Mouse (Mus musculus): ENCODE results near the gene Tbcd. TPM values are rescaled to one million over a fixed set of nuclear protein-coding genes. Genes with fewer than 3 reads are reported as not detected.
"Not testable (repeated sequence)": the region's sequence is repeated elsewhere in the genome, so short reads cannot be mapped to it uniquely, and the experiment has no call there.

The Tbcd gene
- total RNA-seq, 2 experiments from 2014 or later, result 34.7 to 37.1 TPM

DNA sequence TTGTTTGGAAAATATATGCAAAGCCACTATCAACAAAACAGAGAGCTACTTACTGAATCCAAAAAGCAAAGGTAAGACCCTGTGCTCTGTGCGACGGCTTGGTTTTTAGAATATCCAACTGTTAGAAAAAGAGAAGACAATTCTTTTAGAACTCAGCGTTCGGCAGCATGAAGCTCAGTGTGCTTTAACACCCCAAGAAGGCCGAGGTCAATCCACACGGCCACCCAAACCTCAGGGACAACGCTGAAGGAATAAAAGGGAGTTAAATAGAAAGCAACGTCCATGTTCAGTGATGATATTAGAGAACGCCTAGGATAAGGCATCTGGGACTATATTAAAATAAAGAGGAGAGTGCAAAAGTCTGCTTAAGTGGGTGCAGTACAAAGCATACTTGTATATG is 199.8 kb downstream of the Tbcd start:
- no peak for DNase-seq (ENCODE audit: extremely low spot score in 1 of 2, low spot score in 2 of 2)
- H3K4me3 ChIP-seq, result no peak overlapping the region
- TF ChIP-seq CTCF (IDR thresholded peaks at IDR 0.05), result no peak
- no peak overlapping the region for H3K27ac ChIP-seq
- intact Hi-C loops (cut with DNase I), result loop anchor here (5.0 kb wide), 1 partner anchor 91 kb away; no protein-coding TSS in a partner anchor

DNA sequence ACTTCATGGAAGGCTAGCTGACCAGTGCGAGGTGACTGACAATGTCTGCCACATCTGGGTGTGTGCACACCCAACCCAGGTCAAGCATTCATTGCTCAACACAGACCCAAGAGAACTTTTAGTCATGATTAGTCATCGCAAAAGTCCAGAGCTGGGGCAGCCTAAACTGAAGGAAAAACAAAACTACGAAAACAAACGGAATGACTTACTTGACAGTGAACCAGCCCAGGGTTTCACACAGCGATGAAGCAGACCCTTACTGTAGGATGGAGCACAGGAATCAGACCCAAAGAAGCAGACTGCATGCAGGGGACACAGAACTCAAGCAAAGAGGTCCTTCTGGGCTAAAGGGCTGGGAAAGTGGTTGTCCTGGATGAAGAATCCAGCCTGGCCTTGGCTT is 200.2 kb downstream of the Tbcd start:
- TF ChIP-seq CTCF (IDR thresholded peaks at IDR 0.05), result no peak
- DNase-seq (ENCODE audit: extremely low spot score in 1 of 2, low spot score in 2 of 2), result no peak
- Histone ChIP-seq H3K4me3 (no peak overlapping the region), H3K27ac (no peak overlapping the region)
- intact Hi-C loops (cut with DNase I), result loop anchor here (2.0 to 5.0 kb wide), 2 partner anchors 90 to 157 kb away; no protein-coding TSS in a partner anchor

DNA sequence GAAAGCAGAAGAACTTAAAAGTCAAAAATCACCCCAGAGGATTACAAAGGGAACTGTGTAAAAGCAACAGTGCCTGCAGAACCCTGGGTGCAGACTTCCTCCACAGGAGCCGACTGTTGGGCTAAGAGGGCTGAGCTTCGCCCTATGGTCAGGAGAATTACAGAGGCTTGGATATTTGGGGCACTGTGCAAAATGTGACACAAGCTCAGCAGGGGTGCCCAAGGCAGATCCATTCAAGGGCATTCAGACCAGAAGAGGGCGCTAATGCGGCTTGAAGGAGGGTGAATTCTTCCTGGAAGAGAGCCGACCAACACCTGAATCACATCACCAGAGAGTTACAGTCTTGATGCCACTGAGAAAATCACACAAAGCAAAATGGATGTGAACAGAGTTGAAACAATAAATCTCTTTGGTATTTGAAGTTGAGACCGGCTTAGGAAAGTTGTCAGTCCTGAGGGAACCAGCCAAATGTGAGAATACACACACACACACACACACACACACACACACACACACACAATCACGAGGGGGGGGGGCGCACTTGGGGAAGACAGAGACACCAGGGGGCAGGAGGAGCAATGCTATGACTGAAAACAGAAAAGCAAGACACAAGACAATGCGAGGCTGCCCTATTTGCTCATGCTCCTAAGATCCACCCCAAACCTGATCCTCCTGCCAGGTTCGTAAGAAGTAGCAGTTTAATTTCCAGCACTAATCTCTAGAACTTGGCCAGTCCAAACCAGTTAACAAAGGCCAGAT is 201.0 kb downstream of the Tbcd start:
- H3K27ac ChIP-seq, result peak overlapping the region; percentile 82
- DNase-seq (ENCODE audit: extremely low spot score in 1 of 2, low spot score in 2 of 2), result peak; percentile 51 to 63
- H3K4me3 ChIP-seq, result no peak overlapping the region
- TF ChIP-seq CTCF (IDR thresholded peaks at IDR 0.05), result peak; percentile 64
- intact Hi-C loops (cut with DNase I), result loop anchor here (2.0 to 5.0 kb wide), 2 partner anchors 90 to 156 kb away; no protein-coding TSS in a partner anchor

DNA sequence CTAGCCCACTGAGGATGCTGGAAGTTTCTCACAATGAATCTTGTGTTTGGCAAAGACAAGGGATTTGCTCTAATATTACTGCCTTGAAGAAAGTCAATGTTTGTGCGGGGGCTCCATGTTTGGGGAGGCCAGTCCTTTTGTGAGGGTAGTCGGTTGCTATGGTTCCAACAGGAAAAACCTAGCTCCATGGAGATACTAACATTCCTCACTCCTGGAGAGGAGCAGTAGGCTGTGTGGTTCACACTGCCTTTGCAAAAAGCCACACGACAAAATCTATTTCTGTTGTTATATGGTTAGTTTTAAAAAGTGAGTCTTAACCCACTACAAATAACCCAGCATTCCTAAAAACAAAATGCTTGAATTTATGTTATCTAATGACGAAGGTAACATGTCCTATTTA is 201.9 kb downstream of the Tbcd start:
- no peak for TF ChIP-seq CTCF (IDR thresholded peaks at IDR 0.05)
- Histone ChIP-seq H3K4me3 (no peak overlapping the region), H3K27ac (peak overlapping the region; percentile 82)
- intact Hi-C loops (cut with DNase I), result loop anchor here (2.0 to 5.0 kb wide), 3 partner anchors 49 to 155 kb away; no protein-coding TSS in a partner anchor
- no peak for DNase-seq (ENCODE audit: extremely low spot score in 1 of 2, low spot score in 2 of 2)

DNA sequence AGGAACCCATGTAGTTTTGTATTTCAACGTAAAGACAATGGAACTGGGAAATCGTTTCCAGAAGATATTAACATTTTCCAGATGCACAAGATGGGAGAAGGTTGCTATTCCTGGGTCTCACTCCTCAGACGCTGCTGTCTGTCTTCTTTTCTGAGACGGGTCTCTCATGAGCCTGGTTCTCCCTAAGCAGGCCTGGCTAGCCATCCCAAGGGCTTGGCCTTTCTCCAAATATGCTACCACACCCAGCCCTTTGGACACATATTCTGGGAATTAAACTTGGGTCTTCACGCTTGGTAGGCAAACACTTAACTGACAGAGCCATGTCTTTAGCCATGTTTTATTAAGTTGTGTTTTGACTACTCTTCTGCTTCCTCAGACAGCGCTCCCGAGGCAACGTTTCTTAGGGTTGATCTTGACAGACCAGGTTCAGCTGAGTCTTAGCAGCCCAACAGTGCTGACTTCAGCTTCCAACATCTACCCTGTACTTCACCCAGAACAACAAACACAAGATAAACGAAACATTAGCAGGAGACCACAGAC is 202.7 kb downstream of the Tbcd start:
- H3K27ac ChIP-seq, result peak overlapping the region; percentile 82
- no peak for TF ChIP-seq CTCF (IDR thresholded peaks at IDR 0.05)
- intact Hi-C loops (cut with DNase I), result loop anchor here (2.0 to 5.0 kb wide), 2 partner anchors 48 to 88 kb away; no protein-coding TSS in a partner anchor
- DNase-seq (ENCODE audit: extremely low spot score in 1 of 2, low spot score in 2 of 2), result no peak
- no peak overlapping the region for H3K4me3 ChIP-seq

DNA sequence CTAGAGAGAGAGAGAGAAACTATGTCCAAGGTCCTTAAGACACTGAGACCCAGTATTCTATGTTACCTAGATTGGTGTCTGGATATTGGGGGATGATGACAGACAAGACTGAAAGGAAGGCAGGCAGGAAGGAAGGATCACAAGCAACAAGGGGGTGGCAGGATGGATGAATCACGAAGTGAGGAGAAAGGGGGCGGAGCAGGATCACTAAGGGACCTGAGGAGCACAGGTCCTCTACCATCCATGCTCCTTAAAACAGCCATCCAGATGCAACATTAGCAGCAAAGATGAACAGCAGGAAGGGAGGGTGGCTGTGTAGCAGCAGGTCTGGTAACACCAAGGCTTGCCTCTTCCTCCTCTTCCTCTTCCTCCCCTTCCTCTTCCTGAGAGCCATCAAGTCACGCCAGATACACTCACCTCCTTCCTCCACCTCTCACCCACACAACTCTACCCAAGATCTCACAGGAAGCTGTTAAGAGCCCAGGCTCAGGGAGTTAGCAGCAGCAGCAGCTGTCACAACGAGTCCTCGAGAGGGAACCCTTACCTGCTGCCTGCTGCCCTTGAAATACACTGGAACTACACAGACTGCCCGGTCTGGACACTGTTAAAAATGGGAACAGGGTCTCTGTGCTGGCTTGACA is 203.5 kb downstream of the Tbcd start:
- H3K27ac ChIP-seq, result peak overlapping the region; percentile 82
- H3K4me3 ChIP-seq, result no peak overlapping the region
- DNase-seq (ENCODE audit: extremely low spot score in 1 of 2, low spot score in 2 of 2), result no peak
- TF ChIP-seq CTCF (IDR thresholded peaks at IDR 0.05), result no peak
- intact Hi-C loops (cut with DNase I), result loop anchor here (2.0 kb wide), 1 partner anchor 48 kb away; no protein-coding TSS in a partner anchor

DNA sequence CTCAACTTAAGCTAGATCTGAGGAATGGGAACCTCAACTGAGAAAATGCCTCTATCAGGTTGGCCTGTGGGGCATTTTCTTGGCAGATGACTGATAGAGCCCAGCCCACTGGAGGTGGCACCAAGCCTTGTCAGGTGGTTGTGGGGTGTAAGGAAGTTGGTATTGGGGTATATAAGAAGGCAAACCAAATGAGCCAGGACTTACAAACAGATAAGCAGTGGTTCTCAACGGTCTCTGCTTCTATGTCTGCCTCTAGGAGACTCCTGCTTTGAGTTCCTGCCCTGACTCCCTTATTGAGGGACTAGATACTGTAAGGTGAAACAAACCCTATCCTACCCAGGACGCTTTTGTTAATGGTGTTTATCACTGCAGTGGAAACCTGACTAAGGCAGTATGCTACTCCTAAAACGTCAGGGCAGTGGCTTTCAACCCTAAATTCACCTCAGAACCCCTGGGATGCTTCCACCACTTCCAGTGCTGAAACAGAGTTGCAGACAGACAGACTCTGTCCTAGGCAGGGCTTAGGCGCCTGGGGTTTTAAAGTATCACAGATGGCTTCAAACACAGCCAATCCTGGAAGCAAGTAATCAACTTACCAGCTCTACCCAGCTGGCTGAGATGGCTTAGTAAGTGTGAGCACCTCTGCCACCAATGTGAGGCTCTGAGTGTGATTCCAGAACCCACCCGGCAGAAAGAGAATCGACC is 204.2 kb downstream of the Tbcd start:
- no peak for DNase-seq (ENCODE audit: extremely low spot score in 1 of 2, low spot score in 2 of 2)
- Histone ChIP-seq H3K4me3 (no peak overlapping the region), H3K27ac (no peak overlapping the region)
- intact Hi-C loops (cut with DNase I), result loop anchor here (2.0 kb wide), 1 partner anchor 47 kb away; no protein-coding TSS in a partner anchor
- no peak for TF ChIP-seq CTCF (IDR thresholded peaks at IDR 0.05)

DNA sequence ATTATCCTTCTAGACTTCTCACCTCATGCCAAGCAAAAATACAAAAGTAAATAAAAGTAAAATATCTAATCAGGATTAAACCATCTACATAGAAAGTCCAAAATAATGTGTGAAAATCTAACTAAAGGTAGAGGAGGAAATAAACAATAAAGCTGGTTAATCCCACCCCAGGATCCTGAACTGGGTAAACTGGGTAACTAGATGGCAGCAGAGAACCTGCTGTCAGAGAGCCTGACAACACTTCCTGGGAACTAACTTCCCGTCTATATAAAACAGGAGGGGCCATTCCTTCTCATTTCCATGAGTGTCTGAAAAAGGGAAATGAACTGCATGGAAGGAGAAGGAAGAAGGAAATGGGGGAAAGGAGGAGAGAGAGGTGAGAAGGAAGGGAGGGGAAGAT is 206.4 kb downstream of the Tbcd start:
- DNase-seq (ENCODE audit: extremely low spot score in 1 of 2, low spot score in 2 of 2), result no peak
- Histone ChIP-seq H3K27ac (no peak overlapping the region), H3K4me3 (no peak overlapping the region)
- TF ChIP-seq CTCF (IDR thresholded peaks at IDR 0.05), result peak; percentile 24; the same call in 1 of the 2 replicates
- intact Hi-C loops (cut with DNase I), result no loop called here

DNA sequence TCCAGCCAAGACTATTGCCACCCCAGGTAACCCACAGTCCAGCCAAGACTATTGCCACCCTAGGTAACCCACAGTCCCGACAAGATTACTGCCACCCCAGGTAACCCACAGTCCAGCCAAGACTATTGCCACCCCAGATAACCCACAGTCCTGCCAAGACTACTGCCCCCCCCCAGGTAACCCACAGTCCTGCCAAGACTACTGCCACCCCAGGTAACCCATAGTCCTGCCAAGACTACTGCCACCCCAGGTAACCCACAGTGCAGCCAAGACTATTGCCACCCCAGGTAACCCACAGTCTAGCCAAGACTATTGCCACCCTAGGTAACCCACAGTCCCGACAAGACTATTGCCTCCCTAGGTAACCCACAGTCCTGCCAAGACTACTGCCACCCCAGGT is 208.9 kb downstream of the Tbcd start:
- intact Hi-C loops (cut with DNase I); H3K4me3 ChIP-seq; H3K27ac ChIP-seq; DNase-seq (ENCODE audit: extremely low spot score in 1 of 2, low spot score in 2 of 2): not testable (repeated sequence)

DNA sequence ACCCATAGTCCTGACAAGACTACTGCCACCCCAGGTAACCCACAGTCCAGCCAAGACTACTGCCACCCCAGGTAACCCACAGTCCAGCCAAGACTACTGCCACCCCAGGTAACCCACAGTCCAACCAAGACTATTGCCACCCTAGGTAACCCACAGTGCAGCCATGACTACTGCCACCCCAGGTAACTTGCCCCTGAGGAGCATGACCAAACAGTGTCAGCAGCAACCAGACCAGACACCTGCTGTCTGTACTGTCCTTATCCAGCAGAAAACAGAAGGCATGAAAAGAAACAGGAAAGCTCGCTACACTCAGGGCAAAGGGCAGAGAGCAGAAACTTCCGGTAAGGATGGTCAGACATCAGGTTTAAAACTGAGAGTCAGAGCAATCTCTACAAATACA is 209.4 kb downstream of the Tbcd start:
- no peak for TF ChIP-seq CTCF (IDR thresholded peaks at IDR 0.05)
- DNase-seq (ENCODE audit: extremely low spot score in 1 of 2, low spot score in 2 of 2), result no peak
- Histone ChIP-seq H3K27ac (no peak overlapping the region), H3K4me3 (no peak overlapping the region)
- intact Hi-C loops (cut with DNase I), result no loop called here

Other genes starting within 250 kb of the Tbcd start
- gene Hexdc, start 247.5 kb upstream of the Tbcd start, total RNA-seq (2021), result 10 to 100 TPM; 21.2 to 26.8 TPM
- 1 to 10 TPM; 7.2 TPM for gene Ogfod3, start 247.2 kb upstream of the Tbcd start, total RNA-seq (2021)
- gene Cybc1, start 222.6 kb upstream of the Tbcd start, total RNA-seq (2021), result 10 to 100 TPM; 22.0 to 23.3 TPM
- 10 to 100 TPM; 39.2 to 48.9 TPM for gene Narf, start 214.7 kb upstream of the Tbcd start, total RNA-seq (2021)
- 10 to 100 TPM; 84.0 to 86.5 TPM for gene Foxk2, start 192.0 kb upstream of the Tbcd start, total RNA-seq (2021)
- gene Wdr45b, start 97.5 kb upstream of the Tbcd start, total RNA-seq (2021), result 10 to 100 TPM; 62.1 to 70.9 TPM
- gene Rab40b, start 63.7 kb upstream of the Tbcd start, total RNA-seq (2021), result 10 to 100 TPM; 43.5 to 53.4 TPM
- 10 to 100 TPM; 46.2 to 49.0 TPM for gene Fn3krp, start 30.5 kb upstream of the Tbcd start, total RNA-seq (2021)
- 10 to 100 TPM; 56.4 to 57.1 TPM for gene Fn3k, start 17.0 kb upstream of the Tbcd start, total RNA-seq (2021)
- under 1 TPM; 0.09 to 0.16 TPM for gene Zfp750, start 67.4 kb downstream of the Tbcd start, total RNA-seq (2021)
- gene B3gntl1, start 221.2 kb downstream of the Tbcd start, total RNA-seq (2021), result 1 to 10 TPM; 6.7 to 6.8 TPM
- 10 to 100 TPM; 14.6 to 18.6 TPM for gene Metrnl, start 249.6 kb downstream of the Tbcd start, total RNA-seq (2021)

Data from left cerebral cortex, adult 2 months (tissue).